Mouse (Mus musculus): ENCODE measurements around the gene Rpusd1. TPM values are rescaled to one million over a fixed set of nuclear protein-coding genes. Genes with fewer than 3 reads are reported as not detected.

The Rpusd1 gene
- polyA plus RNA-seq, 1 experiment from 2014 or later: 22.0 TPM

GRCm38 (mm10) chr17:25744311-25744710 is 16.8 kb downstream of the Rpusd1 start:
- 83% methylated on average over 10 of the region's 10 CpGs for WGBS
- Histone ChIP-seq H3K9me3 (no peaks in the 10 kb centered on the region), H3K4me3 (no peak overlapping the region), H3K27me3 (ENCODE audit: poor library complexity, severe bottlenecking) (peaks cover 5% of the 10 kb centered on the region; the same call in 1 of the 2 replicates), H3K36me3 (replicated peaks) (no peaks in the 10 kb centered on the region), H3K4me1 (peaks cover 5% of the 10 kb centered on the region; the same call in 1 of the 2 replicates), H3K27ac (no peak overlapping the region)
- DNase-seq (ENCODE audit: extremely low spot score, low spot score): no peak

- Histone ChIP-seq H3K4me3 (no peak overlapping the region), H3K4me1 (peaks cover 5% of the 10 kb centered on the region; the same call in 1 of the 2 replicates), H3K36me3 (replicated peaks) (no peaks in the 10 kb centered on the region), H3K9me3 (no peaks in the 10 kb centered on the region), H3K27me3 (ENCODE audit: poor library complexity, severe bottlenecking) (peaks cover under 1% of the 10 kb centered on the region; the same call in 1 of the 2 replicates), H3K27ac (no peak overlapping the region)
- no peak for DNase-seq (ENCODE audit: extremely low spot score, low spot score)
- WGBS: 93% methylated on average over 4 of the region's 4 CpGs
Measured at GRCm38 (mm10) chr17:25748238-25748637, 20.8 kb downstream of the Rpusd1 start.

GRCm38 (mm10) chr17:25749314-25749713 is 21.8 kb downstream of the Rpusd1 start:
- H3K4me1 ChIP-seq: peaks cover 9% of the 10 kb centered on the region; the same call in 1 of the 2 replicates
- no peak overlapping the region for H3K4me3 ChIP-seq
- H3K36me3 ChIP-seq (replicated peaks): no peaks in the 10 kb centered on the region
- 0 out of 2 replicates have a peak, but pooled peaks cover 2% of the 10 kb centered on the region for H3K27me3 ChIP-seq (ENCODE audit: poor library complexity, severe bottlenecking)
- DNase-seq (ENCODE audit: extremely low spot score, low spot score): no peak
- WGBS: 86% methylated on average over 6 of the region's 6 CpGs
- no peaks in the 10 kb centered on the region for H3K9me3 ChIP-seq
- no peak overlapping the region for H3K27ac ChIP-seq

- no peak for DNase-seq (ENCODE audit: extremely low spot score, low spot score)
- Histone ChIP-seq H3K27me3 (ENCODE audit: poor library complexity, severe bottlenecking) (0 out of 2 replicates have a peak, but pooled peaks cover 4% of the 10 kb centered on the region), H3K27ac (no peak overlapping the region), H3K9me3 (no peaks in the 10 kb centered on the region), H3K4me3 (no peak overlapping the region), H3K36me3 (replicated peaks) (no peaks in the 10 kb centered on the region), H3K4me1 (peaks cover 17% of the 10 kb centered on the region; the same call in 1 of the 2 replicates)
- WGBS: 85% methylated on average over 5 of the region's 5 CpGs
Measured at GRCm38 (mm10) chr17:25751446-25751845, 24.0 kb downstream of the Rpusd1 start.

GRCm38 (mm10) chr17:25754241-25754640 is 26.8 kb downstream of the Rpusd1 start, which contains the start of gene Msln:
Gene Msln, minus strand, starts transcription at chr17:25754378.
- peaks cover 20% of the 10 kb centered on the region; the same call in 1 of the 2 replicates for H3K4me1 ChIP-seq
- H3K9me3 ChIP-seq: no peaks in the 10 kb centered on the region
- H3K36me3 ChIP-seq (replicated peaks): no peaks in the 10 kb centered on the region
- WGBS: 85% methylated on average over 9 of the region's 9 CpGs
- no peak for DNase-seq (ENCODE audit: extremely low spot score, low spot score)
- no peak within 1 kb of the TSS for H3K4me3 ChIP-seq
- H3K27ac ChIP-seq: 0 out of 2 replicates have a peak within 1 kb of the TSS, but pooled peaks have one; percentile 35
- H3K27me3 ChIP-seq (ENCODE audit: poor library complexity, severe bottlenecking): 0 out of 2 replicates have a peak, but pooled peaks cover 5% of the 10 kb centered on the region

- 84% methylated on average over 4 of the region's 4 CpGs for WGBS
- no peak overlapping the region for H3K4me3 ChIP-seq
- no peak for DNase-seq (ENCODE audit: extremely low spot score, low spot score)
- 0 out of 2 replicates have a peak, but pooled peaks cover 7% of the 10 kb centered on the region for H3K27me3 ChIP-seq (ENCODE audit: poor library complexity, severe bottlenecking)
- H3K4me1 ChIP-seq: peaks cover 20% of the 10 kb centered on the region; the same call in 1 of the 2 replicates
- H3K36me3 ChIP-seq (replicated peaks): no peaks in the 10 kb centered on the region
- H3K27ac ChIP-seq: 0 out of 2 replicates have a peak overlapping the region, but pooled peaks have one; percentile 35
- H3K9me3 ChIP-seq: no peaks in the 10 kb centered on the region
Measured at GRCm38 (mm10) chr17:25755086-25755485, 27.6 kb downstream of the Rpusd1 start.

GRCm38 (mm10) chr17:25755627-25756377 is 28.3 kb downstream of the Rpusd1 start:
- H3K4me1 ChIP-seq: peaks cover 20% of the 10 kb centered on the region; the same call in 1 of the 2 replicates
- H3K27ac ChIP-seq: 0 out of 2 replicates have a peak overlapping the region, but pooled peaks have one; percentile 8
- no peaks in the 10 kb centered on the region for H3K9me3 ChIP-seq
- H3K27me3 ChIP-seq (ENCODE audit: poor library complexity, severe bottlenecking): 0 out of 2 replicates have a peak, but pooled peaks cover 7% of the 10 kb centered on the region
- no peak overlapping the region for H3K4me3 ChIP-seq
- no peak for DNase-seq (ENCODE audit: extremely low spot score, low spot score)
- 66% methylated on average over 4 of the region's 4 CpGs for WGBS
- H3K36me3 ChIP-seq (replicated peaks): no peaks in the 10 kb centered on the region

GRCm38 (mm10) chr17:25756378-25757242 is 29.1 kb downstream of the Rpusd1 start:
- Histone ChIP-seq H3K27me3 (ENCODE audit: poor library complexity, severe bottlenecking) (0 out of 2 replicates have a peak, but pooled peaks cover 7% of the 10 kb centered on the region), H3K9me3 (no peaks in the 10 kb centered on the region), H3K36me3 (replicated peaks) (no peaks in the 10 kb centered on the region), H3K4me1 (peaks cover 20% of the 10 kb centered on the region; the same call in 1 of the 2 replicates), H3K4me3 (no peak overlapping the region), H3K27ac (no peak overlapping the region)
- WGBS: 88% methylated on average over 9 of the region's 9 CpGs
- DNase-seq (ENCODE audit: extremely low spot score, low spot score): no peak

- Histone ChIP-seq H3K4me3 (no peak overlapping the region), H3K4me1 (peaks cover 26% of the 10 kb centered on the region; the same call in 1 of the 2 replicates), H3K27ac (no peak overlapping the region), H3K27me3 (ENCODE audit: poor library complexity, severe bottlenecking) (0 out of 2 replicates have a peak, but pooled peaks cover 7% of the 10 kb centered on the region), H3K36me3 (replicated peaks) (no peaks in the 10 kb centered on the region), H3K9me3 (no peaks in the 10 kb centered on the region)
- 77% methylated on average over 3 of the region's 3 CpGs for WGBS
- no peak for DNase-seq (ENCODE audit: extremely low spot score, low spot score)
Measured at GRCm38 (mm10) chr17:25757691-25758090, 30.2 kb downstream of the Rpusd1 start.

GRCm38 (mm10) chr17:25760148-25760547 is 32.7 kb downstream of the Rpusd1 start:
- peaks cover 21% of the 10 kb centered on the region; the same call in 1 of the 2 replicates for H3K4me1 ChIP-seq
- no peaks in the 10 kb centered on the region for H3K9me3 ChIP-seq
- WGBS: 82% methylated on average over 8 of the region's 8 CpGs
- no peak overlapping the region for H3K4me3 ChIP-seq
- H3K27ac ChIP-seq: no peak overlapping the region
- H3K27me3 ChIP-seq (ENCODE audit: poor library complexity, severe bottlenecking): 0 out of 2 replicates have a peak, but pooled peaks cover 3% of the 10 kb centered on the region
- no peak for DNase-seq (ENCODE audit: extremely low spot score, low spot score)
- no peaks in the 10 kb centered on the region for H3K36me3 ChIP-seq (replicated peaks)

- Histone ChIP-seq H3K4me1 (peaks cover 16% of the 10 kb centered on the region), H3K27me3 (ENCODE audit: poor library complexity, severe bottlenecking) (peaks cover 5% of the 10 kb centered on the region; the same call in 1 of the 2 replicates), H3K9me3 (no peaks in the 10 kb centered on the region), H3K4me3 (no peak overlapping the region), H3K36me3 (replicated peaks) (no peaks in the 10 kb centered on the region), H3K27ac (no peak overlapping the region)
- WGBS: 64% methylated on average over 4 of the region's 4 CpGs
- DNase-seq (ENCODE audit: extremely low spot score, low spot score): no peak
Measured at GRCm38 (mm10) chr17:25761561-25761970, 34.1 kb downstream of the Rpusd1 start.

GRCm38 (mm10) chr17:25762591-25762990 is 35.1 kb downstream of the Rpusd1 start:
- Histone ChIP-seq H3K36me3 (replicated peaks) (no peaks in the 10 kb centered on the region), H3K4me1 (peaks cover 16% of the 10 kb centered on the region), H3K27me3 (ENCODE audit: poor library complexity, severe bottlenecking) (peaks cover 15% of the 10 kb centered on the region; the same call in 1 of the 2 replicates), H3K4me3 (no peak overlapping the region), H3K9me3 (no peaks in the 10 kb centered on the region), H3K27ac (no peak overlapping the region)
- WGBS: 53% methylated on average over 3 of the region's 3 CpGs
- no peak for DNase-seq (ENCODE audit: extremely low spot score, low spot score)
